Mouse (Mus musculus): Measurements from ENCODE around the gene Fgf14.
"Not testable (repeated sequence)": the region's sequence is repeated elsewhere in the genome, so short reads cannot be mapped to it uniquely, and the experiment has no call there.

Gene Fgf14

DNA sequence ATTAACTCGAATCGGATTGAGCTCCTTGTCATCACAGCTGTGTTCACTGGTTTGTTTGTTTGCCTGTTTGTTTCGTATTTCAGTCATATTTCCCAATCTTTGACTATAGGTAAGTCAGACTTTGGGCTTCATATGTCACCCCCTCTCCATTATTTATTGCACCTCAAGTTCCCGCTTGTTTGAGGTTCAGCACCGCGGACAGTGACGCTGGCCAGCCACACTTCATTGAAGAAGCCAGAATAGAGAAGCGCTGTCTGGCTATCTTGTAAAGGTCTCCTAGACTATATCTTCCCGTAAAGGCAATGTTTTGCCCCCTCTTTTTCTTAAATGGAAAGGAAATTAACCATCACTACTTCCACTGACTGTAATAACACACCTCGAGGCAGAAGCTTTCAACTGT, 481.6 kb downstream of the Fgf14 start:
- no peak for DNase-seq (ENCODE audit: low spot score in 2 of 2)

GRCm38 (mm10) chr14:124192815-124193142, 484.1 kb downstream of the Fgf14 start:
- DNase-seq (ENCODE audit: low spot score in 2 of 2): peak; percentile 30 to 31

DNA sequence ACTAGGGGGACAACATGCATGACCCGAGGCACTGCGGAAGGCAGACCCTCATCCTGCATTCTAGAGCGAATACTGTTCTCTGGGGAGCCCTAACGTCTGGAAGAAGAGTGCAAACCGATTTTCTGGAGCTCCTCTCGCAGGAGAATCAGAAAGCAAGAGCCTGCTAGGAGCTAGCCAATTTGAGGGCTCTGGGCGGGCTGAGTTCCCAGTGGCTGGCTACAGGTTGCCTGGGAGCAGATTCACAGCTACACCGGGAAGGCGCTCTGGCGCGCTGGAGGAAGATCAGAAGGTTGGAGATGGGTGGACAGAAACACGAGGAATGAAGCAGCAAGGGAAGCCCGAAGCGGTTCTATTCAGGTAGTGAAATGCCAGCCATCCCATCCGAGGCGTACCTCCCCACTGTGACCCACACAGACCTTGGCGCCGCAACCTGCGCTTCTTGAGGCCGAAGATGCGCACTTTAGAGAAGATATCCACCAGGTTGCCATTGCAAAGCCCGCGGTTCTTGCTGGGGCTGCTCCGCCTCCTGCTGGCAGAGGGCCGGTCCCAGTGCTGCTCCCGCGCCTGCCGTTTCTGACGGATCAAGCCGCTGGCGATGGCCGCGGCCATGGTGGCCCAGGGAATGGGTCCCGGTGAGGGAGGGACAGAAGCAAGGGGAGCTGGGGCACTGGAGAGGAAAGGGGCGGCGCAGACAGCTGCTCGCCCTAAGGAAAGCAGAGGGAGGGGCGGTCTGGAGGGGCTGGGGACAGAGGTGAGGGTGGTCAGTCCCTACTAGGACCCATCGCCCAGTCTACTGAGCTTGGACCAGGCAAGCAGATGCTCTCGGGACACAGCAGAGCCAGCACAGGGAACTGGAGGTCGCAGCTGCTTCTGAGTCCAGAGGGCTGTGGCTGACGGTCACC, 484.8 kb downstream of the Fgf14 start:
- DNase-seq (ENCODE audit: low spot score in 2 of 2): peak; percentile 77 to 81

DNA sequence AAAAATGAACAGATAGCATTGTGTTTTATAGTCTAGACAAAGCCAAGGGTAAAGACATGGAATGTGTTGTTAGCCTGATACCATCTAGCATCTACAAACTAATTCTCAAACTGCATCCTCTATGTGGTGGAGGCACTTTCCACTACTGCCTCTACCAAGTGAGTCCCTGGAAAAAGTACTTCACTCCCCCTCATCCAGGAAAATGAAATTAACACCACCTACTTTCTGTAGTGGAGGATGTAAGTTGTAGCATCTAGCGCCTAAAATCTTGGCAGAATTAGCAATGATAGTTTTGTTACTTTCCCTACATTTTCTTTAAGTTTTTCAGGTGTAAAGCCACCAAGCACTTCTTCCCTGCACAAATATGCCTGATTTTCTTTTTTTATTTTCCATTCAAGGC, 496.7 kb downstream of the Fgf14 start:
- no peak for DNase-seq (ENCODE audit: low spot score in 2 of 2)

- no peak for DNase-seq (ENCODE audit: low spot score in 2 of 2)
These were observed 502.8 kb downstream of the Fgf14 start for GRCm38 (mm10) chr14:124174111-124174510.

DNA sequence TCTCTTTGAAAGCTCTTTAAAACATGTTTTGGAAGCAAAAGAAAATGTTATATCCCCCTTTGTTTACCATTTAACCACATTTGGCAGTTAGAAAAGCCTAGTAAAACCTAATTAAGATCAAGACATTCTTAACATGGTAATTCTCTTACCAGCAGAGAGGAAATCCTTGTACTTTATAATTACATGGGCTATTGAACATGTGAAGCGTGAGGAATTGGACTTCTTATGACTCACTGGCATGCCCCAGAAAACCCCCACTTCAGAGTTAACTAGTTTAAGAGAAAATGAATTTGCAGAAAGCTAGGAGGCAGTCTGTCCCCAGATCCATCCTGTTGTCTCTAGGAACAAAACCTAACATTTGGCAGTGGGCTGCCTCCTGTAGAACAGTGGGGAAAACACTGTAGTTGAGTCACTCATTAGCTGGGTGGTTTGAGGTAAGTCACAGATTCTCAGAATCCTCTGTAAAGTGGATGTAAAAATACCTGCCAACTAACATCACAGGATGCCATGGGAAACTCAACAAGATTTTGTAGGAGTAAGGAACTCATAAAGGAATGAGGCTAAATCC, 513.2 kb downstream of the Fgf14 start:
- DNase-seq (ENCODE audit: low spot score in 2 of 2): no peak

DNA sequence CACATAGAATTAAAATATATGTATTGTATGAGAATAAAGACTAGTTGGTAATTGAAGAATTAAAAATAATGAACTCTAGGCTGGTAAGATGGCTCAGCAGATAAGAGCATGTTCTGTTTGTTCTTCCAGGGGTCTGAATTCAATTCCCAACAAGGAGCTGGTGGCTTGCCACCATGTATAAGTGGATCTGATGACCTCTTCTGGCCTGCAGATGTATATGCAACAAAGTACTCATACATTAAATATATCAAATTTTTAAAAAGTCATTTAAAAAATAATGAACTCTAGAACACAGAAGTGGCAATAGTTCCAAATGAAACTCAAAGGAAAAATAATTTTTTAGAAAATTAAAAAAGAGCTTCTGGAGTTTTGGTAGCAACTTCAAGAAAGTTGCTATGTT, 529.5 kb downstream of the Fgf14 start:
- DNase-seq (ENCODE audit: low spot score in 2 of 2): no peak

GRCm38 (mm10) chr14:124107205-124107873, 569.6 kb downstream of the Fgf14 start:
- no peak for DNase-seq (ENCODE audit: low spot score in 2 of 2)

- no peak for DNase-seq (ENCODE audit: low spot score in 2 of 2)
These were observed 593.8 kb downstream of the Fgf14 start for GRCm38 (mm10) chr14:124083126-124083525.

GRCm38 (mm10) chr14:124044016-124044415, 632.9 kb downstream of the Fgf14 start:
- DNase-seq (ENCODE audit: low spot score in 2 of 2): no peak

DNA sequence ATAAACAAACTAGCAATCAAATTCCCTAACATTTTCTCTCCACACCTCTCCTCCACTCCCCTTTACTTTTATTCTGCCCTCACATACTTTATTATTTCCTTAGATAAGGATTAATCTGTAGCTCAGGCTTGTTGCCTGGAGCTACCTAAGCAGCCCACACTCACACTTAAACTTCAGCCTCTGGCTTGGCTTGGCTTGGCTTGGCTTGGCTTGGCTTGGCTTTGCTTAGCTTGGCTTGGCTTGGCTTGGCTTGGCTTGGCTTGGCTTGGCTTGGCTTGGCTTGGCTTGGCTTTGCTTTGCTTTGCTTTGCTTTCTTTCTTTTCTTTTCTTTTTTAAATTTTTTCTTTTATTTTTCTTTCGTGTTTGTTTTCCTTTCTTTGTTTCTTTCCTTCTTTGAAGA, 636.3 kb downstream of the Fgf14 start:
- DNase-seq (ENCODE audit: low spot score in 2 of 2): no peak

- no peak for DNase-seq (ENCODE audit: low spot score in 2 of 2)
These were observed 639.5 kb downstream of the Fgf14 start for GRCm38 (mm10) chr14:124037434-124037833.

DNA sequence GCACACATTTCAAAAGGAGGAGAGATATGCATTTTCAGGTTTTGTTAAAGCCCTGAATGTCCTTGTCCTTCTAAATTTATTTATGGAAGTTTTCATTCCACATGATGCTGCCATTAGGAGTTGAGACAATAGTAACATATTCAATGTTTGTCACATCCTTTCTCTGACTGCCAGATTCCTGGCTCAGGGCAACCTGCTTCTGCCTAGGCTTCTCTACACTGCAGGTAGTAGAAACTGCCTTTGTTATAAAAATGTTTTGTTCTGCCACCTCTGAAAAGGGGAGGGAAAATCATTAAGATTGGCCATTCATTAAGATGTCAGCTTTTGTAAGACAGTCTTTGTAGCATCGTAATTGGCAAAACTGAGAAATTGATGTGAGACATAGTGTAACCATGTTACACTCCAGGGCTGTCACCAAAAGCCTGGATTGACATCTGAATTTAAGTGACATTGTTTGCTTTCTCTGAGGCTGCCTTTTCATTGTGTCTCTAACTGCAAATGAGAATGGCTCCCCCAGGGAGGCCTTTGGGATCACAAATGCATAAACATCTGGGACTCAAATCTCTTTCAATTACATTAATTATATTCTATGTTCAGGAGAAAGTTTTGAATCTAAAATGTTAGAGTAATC, 640.2 kb downstream of the Fgf14 start:
- no peak for DNase-seq (ENCODE audit: low spot score in 2 of 2)

DNA sequence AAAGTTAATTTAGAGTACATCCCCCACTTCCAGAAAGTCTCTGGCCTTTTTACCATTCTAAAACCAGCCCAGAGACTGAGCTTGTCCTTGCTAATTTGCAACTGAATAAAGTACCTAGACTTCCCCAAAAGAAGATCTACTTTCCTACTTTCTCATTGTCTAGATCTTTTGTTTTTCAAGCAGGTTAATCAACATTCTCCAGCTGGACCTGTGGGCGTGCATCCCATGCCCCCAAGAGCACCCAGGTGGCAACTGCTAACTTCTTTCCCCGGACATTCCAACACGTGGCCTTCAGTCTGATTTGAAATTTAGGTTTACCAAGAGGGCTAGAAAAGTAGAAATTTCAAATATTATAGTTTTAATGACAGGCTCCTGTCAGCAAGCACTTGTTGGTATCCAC, 643.6 kb downstream of the Fgf14 start:
- not testable (repeated sequence) for DNase-seq (ENCODE audit: low spot score in 2 of 2)

GRCm38 (mm10) chr14:124027886-124028670, 648.8 kb downstream of the Fgf14 start:
- DNase-seq (ENCODE audit: low spot score in 2 of 2): no peak

DNA sequence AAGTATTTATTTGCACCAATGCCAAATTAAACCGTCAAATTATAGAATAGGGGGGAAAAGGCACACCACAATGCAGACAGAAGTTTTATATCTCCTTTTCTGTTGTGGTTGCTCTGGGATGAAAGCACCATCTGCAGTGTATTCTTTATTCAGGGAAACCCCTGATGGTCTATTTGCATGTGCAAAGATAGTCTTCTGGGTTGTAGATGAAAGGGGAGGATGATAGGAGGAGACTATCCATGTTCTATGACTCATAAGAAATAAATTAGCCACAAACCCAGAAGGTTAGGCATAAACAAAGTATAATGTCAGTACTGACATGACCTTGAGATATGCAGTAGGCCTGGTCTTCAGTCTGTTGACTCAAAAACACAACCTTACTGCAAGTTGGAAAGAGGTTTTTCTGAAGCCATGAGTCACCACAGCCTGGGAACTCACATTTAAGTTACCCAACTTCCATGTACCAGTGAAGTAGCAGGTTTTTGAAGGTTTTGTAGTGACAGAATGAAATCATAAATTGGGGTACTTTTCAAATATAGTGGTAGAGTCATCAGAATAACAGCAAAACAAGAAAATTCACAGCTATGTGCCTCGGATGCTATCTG, 686.2 kb downstream of the Fgf14 start:
- peak in 1 of 2 experiments; percentile 40 for DNase-seq (ENCODE audit: low spot score in 2 of 2)

GRCm38 (mm10) chr14:123967996-123968395, 708.9 kb downstream of the Fgf14 start:
- DNase-seq (ENCODE audit: low spot score in 2 of 2): no peak

DNA sequence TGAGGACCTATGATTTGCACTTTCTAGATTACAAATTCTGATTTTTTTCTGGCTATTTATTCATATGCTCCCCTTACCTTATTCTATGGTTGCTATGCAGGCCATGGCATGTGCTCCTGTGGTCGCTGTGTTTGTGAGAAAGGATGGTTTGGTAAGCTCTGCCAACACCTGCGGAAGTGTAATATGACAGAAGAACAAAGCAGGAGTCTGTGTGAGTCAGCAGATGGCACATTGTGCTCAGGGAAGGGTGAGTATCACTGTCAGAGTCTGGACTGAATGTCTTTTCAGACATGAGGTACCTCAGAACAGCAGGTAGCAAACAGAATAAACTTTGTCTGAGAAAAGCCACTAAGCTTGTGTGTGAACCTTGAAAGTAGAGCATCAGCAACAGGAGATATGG, 710.4 kb downstream of the Fgf14 start:
- DNase-seq (ENCODE audit: low spot score in 2 of 2): no peak
